Mouse (Mus musculus) G1E (cell line): ENCODE results near the gene Gm13695.
"Not testable (repeated sequence)": the region's sequence is repeated elsewhere in the genome, so short reads cannot be mapped to it uniquely, and the experiment has no call there.

Experiments
- CTCF ChIP-seq: IDR thresholded peaks from 2 replicates; pipeline ENCODE4 v1.5.1; 2012; ENCODE audit warnings: low read depth, low read length, inconsistent platforms, mixed read lengths
- TAL1 ChIP-seq: conservative IDR thresholded peaks from 2 replicates; pipeline ENCODE4 v1.6.1; 2012; ENCODE audit warnings: low read depth, low read length, inconsistent platforms, mixed read lengths

DNA sequence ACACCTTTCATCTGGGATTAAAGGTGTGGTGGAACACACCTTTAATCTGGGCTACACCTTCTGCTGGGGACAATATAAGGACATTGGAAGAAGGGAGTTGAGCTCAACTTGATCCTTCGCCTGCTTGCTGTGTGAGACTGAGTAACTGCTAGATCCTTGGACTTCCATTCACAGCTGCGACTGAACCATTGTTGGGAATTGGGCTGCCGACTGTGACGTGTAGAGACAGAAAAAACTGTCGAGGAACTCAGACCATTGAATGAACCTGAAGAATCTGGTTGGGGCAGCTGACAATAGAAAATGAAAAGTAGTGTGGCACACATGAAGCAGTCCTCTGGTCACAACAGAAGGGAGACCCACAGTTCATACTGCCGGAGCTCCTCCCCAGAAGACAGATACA lies 17.3 kb downstream of the Gm13695 start, which contains the start of gene Gm13697:
- TF ChIP-seq CTCF, TAL1: not testable (repeated sequence)
